Mouse (Mus musculus) ES-Bruce4 (cell line): Measurements from ENCODE around the gene Grm5.

ENCODE experiments used
- CTCF ChIP-seq: IDR thresholded peaks from one replicate; pipeline ENCODE4 v1.8.1; 2011; ENCODE audit warnings: low read depth, low read length
- POLR2A ChIP-seq: IDR thresholded peaks from one replicate; pipeline ENCODE4 v1.8.1; 2011; ENCODE audit warnings: low read length; ENCODE audit not compliant: insufficient read depth

GRCm38 (mm10) chr7:87834669-87835068 lies 250.7 kb downstream of the Grm5 start:
- TF ChIP-seq CTCF (no peak), POLR2A (no peak)
